Mouse (Mus musculus): ENCODE measurements around the gene Gns. TPM values are rescaled to one million over a fixed set of nuclear protein-coding genes. Genes with fewer than 3 reads are reported as not detected.

Gns gene
- polyA plus RNA-seq, 1 experiment from 2014 or later, result 63.2 TPM

DNA sequence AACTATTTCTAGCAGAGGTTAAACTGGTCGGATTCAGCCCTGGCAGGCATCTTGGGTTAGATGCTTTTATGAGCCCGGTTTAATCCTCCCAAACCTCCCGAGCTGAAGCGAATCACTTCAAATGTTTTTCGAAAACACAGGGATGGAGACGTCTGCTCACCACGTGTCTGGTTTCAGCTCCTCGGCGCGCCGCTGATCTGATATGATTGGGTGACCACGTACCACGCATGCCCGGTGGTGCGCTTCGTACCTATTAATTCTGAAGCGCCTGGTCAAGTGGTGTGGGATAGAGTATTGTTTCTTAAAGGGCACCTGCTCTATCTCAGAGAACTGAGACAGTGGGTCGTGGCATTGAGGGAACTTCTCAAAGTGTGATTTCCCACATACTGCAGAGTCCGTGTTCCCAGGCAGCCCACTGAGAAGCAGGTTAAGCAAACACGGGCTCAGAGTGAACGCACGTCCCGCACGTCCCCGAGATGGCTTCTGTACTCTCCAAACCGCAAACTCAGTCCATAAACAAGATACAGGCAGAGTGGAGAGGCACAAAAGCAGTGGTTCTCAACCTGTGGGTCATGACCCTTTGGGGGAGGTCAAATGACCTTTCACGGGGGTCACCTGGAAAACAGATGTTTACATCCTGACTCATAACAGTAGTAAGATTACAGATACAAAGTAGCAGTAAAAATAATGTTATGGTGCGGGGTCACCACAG, 70.8 kb downstream of the Gns start:
- no peaks in the 10 kb centered on the region for H3K9me3 ChIP-seq (replicated peaks; ENCODE audit: low read length)
- H3K36me3 ChIP-seq (ENCODE audit: insufficient read depth, low read length), result no peaks in the 10 kb centered on the region
- WGBS, result 29% methylated on average over 28 of the region's 28 CpGs
- peak; percentile 60; the same call in 1 of the 2 replicates for ATAC-seq (replicated peaks; ENCODE audit: low FRiP score, low read depth)
- H3K4me1 ChIP-seq (replicated peaks; ENCODE audit: insufficient read depth, low read length), result peaks cover 23% of the 10 kb centered on the region
- peak; percentile 64 for DNase-seq (ENCODE audit: low spot score)
- no peak overlapping the region for H3K4me3 ChIP-seq (replicated peaks; ENCODE audit: low read depth, low read length)
- peak overlapping the region; percentile 43 for H3K4me2 ChIP-seq (ENCODE audit: low read length)
- H3K27ac ChIP-seq, result 0 out of 2 replicates have a peak overlapping the region, but pooled peaks have one; percentile 8
- H3K27me3 ChIP-seq (ENCODE audit: insufficient read depth, low read length), result no peaks in the 10 kb centered on the region
- TF ChIP-seq CTCF (IDR thresholded peaks at IDR 0.05; ENCODE audit: low read depth), result no peak
- H3K9ac ChIP-seq (ENCODE audit: low read depth, low read length), result no peak overlapping the region

- H3K4me3 ChIP-seq (replicated peaks; ENCODE audit: low read depth, low read length), result no peak overlapping the region
- DNase-seq (ENCODE audit: low spot score) (peak; percentile 61), ATAC-seq (replicated peaks; ENCODE audit: low FRiP score, low read depth) (no peak)
- H3K27me3 ChIP-seq (ENCODE audit: insufficient read depth, low read length), result no peaks in the 10 kb centered on the region
- no peak for TF ChIP-seq CTCF (IDR thresholded peaks at IDR 0.05; ENCODE audit: low read depth)
- no peaks in the 10 kb centered on the region for H3K36me3 ChIP-seq (ENCODE audit: insufficient read depth, low read length)
- 17% methylated on average over 8 of the region's 8 CpGs for WGBS
- H3K9ac ChIP-seq (ENCODE audit: low read depth, low read length), result no peak overlapping the region
- peak overlapping the region; percentile 43; the same call in 1 of the 2 replicates for H3K4me2 ChIP-seq (ENCODE audit: low read length)
- H3K27ac ChIP-seq, result peak overlapping the region; percentile 58
- no peaks in the 10 kb centered on the region for H3K9me3 ChIP-seq (replicated peaks; ENCODE audit: low read length)
- H3K4me1 ChIP-seq (replicated peaks; ENCODE audit: insufficient read depth, low read length), result peaks cover 17% of the 10 kb centered on the region
Measured at GRCm38 (mm10) chr10:121436258-121436645, 71.4 kb downstream of the Gns start.

DNA sequence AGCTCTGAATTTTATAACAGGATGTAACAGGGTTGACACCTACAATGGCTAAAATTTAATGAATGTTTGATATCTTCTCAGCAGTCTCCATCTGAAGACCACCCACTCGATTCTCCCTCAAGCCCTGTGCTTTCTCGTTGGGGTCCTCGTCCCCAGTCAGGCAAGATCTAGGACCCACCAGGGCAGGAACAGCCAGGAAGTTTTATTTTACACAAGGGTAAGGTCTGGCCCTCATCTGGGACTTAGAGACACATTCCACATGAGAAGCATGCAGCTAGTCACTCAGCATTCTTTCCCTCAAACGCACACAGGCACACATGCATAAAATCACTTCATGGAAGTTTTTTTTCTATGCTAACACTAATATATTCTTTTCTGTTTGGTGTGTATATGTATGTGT, 71.8 kb downstream of the Gns start:
- Histone ChIP-seq H3K9ac (ENCODE audit: low read depth, low read length) (no peak overlapping the region), H3K36me3 (ENCODE audit: insufficient read depth, low read length) (no peaks in the 10 kb centered on the region), H3K9me3 (replicated peaks; ENCODE audit: low read length) (no peaks in the 10 kb centered on the region), H3K4me2 (ENCODE audit: low read length) (no peak overlapping the region), H3K27ac (peak overlapping the region; percentile 58), H3K27me3 (ENCODE audit: insufficient read depth, low read length) (no peaks in the 10 kb centered on the region), H3K4me3 (replicated peaks; ENCODE audit: low read depth, low read length) (no peak overlapping the region), H3K4me1 (replicated peaks; ENCODE audit: insufficient read depth, low read length) (peaks cover 13% of the 10 kb centered on the region)
- 28% methylated on average over 4 of the region's 4 CpGs for WGBS
- peak; percentile 63 for DNase-seq (ENCODE audit: low spot score)
- TF ChIP-seq CTCF (IDR thresholded peaks at IDR 0.05; ENCODE audit: low read depth), result no peak
- no peak for ATAC-seq (replicated peaks; ENCODE audit: low FRiP score, low read depth)

DNA sequence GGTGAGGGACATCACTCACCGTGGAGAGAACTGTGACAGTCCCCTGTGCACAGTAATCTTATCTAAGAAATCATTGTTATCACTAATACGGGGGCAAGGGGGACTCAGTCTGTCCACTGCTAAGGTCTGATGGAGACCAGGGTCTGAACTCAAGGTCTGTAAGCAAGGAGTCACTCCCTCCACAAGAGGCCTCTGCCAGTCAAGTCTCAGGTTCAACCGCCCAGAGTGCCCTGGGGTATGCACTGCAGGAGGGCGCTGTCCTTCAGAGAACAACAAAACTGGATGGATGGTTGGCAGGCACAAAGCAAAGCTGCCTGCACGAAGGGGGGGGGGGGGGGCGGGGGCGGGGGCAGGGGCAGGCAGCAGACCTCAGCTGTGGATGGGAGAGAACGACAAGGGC, 73.2 kb downstream of the Gns start:
- no peak for ATAC-seq (replicated peaks; ENCODE audit: low FRiP score, low read depth)
- Histone ChIP-seq H3K36me3 (ENCODE audit: insufficient read depth, low read length) (no peaks in the 10 kb centered on the region), H3K4me1 (replicated peaks; ENCODE audit: insufficient read depth, low read length) (peaks cover 12% of the 10 kb centered on the region), H3K27me3 (ENCODE audit: insufficient read depth, low read length) (no peaks in the 10 kb centered on the region), H3K9ac (ENCODE audit: low read depth, low read length) (no peak overlapping the region), H3K4me2 (ENCODE audit: low read length) (no peak overlapping the region), H3K27ac (no peak overlapping the region), H3K9me3 (replicated peaks; ENCODE audit: low read length) (no peaks in the 10 kb centered on the region), H3K4me3 (replicated peaks; ENCODE audit: low read depth, low read length) (no peak overlapping the region)
- no peak for TF ChIP-seq CTCF (IDR thresholded peaks at IDR 0.05; ENCODE audit: low read depth)
- DNase-seq (ENCODE audit: low spot score), result no peak
- 69% methylated on average over 6 of the region's 8 CpGs for WGBS

- Histone ChIP-seq H3K4me1 (replicated peaks; ENCODE audit: insufficient read depth, low read length) (peaks cover 12% of the 10 kb centered on the region), H3K27me3 (ENCODE audit: insufficient read depth, low read length) (no peaks in the 10 kb centered on the region), H3K9me3 (replicated peaks; ENCODE audit: low read length) (no peaks in the 10 kb centered on the region), H3K4me2 (ENCODE audit: low read length) (no peak overlapping the region), H3K36me3 (ENCODE audit: insufficient read depth, low read length) (no peaks in the 10 kb centered on the region), H3K9ac (ENCODE audit: low read depth, low read length) (no peak overlapping the region), H3K4me3 (replicated peaks; ENCODE audit: low read depth, low read length) (no peak overlapping the region), H3K27ac (no peak overlapping the region)
- DNase-seq (ENCODE audit: low spot score) (no peak), ATAC-seq (replicated peaks; ENCODE audit: low FRiP score, low read depth) (no peak)
- TF ChIP-seq CTCF (IDR thresholded peaks at IDR 0.05; ENCODE audit: low read depth), result no peak
- WGBS, result 72% methylated on average over 12 of the region's 12 CpGs
Measured at GRCm38 (mm10) chr10:121439310-121439731, 74.4 kb downstream of the Gns start.

DNA sequence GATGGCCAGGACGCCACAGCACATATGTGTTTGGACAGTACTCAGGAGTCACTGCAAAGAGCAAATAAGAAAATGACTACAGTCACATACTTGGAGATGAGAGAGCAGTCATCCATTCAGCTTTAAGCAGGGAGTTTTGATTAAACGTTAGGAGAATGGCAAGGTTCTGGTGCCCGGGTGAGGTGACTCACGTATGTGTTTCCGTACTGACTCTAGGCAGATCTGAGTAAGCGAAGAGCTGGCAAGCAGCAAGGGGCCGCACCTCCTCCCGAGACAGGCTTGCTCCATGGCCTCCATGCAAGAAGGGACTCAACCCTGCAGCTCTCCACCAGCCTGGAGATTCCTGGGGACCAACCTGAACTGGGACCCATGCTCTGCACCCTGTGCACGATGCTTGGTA, 78.9 kb downstream of the Gns start:
- Histone ChIP-seq H3K27ac (no peak overlapping the region), H3K4me1 (replicated peaks; ENCODE audit: insufficient read depth, low read length) (no peaks in the 10 kb centered on the region; the same call in 1 of the 2 replicates), H3K9me3 (replicated peaks; ENCODE audit: low read length) (no peaks in the 10 kb centered on the region), H3K4me2 (ENCODE audit: low read length) (no peak overlapping the region), H3K27me3 (ENCODE audit: insufficient read depth, low read length) (no peaks in the 10 kb centered on the region), H3K4me3 (replicated peaks; ENCODE audit: low read depth, low read length) (no peak overlapping the region), H3K9ac (ENCODE audit: low read depth, low read length) (no peak overlapping the region), H3K36me3 (ENCODE audit: insufficient read depth, low read length) (no peaks in the 10 kb centered on the region)
- TF ChIP-seq CTCF (IDR thresholded peaks at IDR 0.05; ENCODE audit: low read depth), result no peak
- ATAC-seq (replicated peaks; ENCODE audit: low FRiP score, low read depth) (no peak), DNase-seq (ENCODE audit: low spot score) (no peak)
- 82% methylated on average over 9 of the region's 9 CpGs for WGBS

Measured in kidney, postnatal 0 days (tissue).